Mouse (Mus musculus) Muller cell, postnatal 12 days (primary cell): ENCODE measurements around the gene Retreg1.

Experiments
- DNase-seq: peaks from one replicate; pipeline ENCODE4 v3.0.0-alpha.2; 2015; ENCODE audit errors: inconsistent ontology term

Retreg1 gene

DNA sequence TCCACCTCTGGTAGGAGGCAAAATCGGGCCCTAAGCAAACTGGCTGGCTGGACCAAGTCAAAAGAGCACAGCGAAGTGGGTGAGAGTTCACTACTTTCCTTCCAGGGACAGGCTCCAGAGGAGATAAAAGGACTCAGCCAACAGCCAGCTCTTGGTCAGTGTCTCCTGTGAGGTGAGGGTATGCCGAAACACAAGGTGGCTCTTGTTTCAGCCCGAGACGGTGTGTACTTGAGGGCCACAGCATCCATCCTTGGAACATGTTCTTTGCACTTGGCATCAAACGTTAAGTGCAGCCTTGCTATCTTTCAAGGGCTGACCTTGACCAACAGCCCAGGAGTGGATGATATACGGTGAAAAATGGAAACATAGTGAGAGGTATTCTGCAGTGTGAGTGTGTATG is 75.7 kb downstream of the Retreg1 start:
- no peak for DNase-seq

DNA sequence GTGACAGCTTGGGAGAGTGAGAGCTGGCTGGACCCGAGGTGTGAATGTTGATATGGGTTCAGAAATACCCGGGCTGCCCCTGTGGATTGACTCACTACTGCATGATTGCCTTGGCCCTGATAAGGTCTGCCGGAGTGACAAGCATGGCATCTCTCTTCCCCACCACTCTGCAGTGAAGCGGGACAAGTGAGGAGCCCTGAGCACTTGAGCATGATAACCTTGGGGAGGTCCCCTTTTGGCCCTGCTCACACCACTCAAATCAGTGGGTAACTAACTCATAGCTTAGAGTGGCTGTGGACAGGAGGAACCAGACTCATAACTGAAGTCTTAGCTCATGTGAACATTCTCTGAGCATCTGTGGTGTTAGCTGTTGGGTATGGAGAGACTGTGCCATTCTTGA is 77.0 kb downstream of the Retreg1 start:
- DNase-seq, result no peak

DNA sequence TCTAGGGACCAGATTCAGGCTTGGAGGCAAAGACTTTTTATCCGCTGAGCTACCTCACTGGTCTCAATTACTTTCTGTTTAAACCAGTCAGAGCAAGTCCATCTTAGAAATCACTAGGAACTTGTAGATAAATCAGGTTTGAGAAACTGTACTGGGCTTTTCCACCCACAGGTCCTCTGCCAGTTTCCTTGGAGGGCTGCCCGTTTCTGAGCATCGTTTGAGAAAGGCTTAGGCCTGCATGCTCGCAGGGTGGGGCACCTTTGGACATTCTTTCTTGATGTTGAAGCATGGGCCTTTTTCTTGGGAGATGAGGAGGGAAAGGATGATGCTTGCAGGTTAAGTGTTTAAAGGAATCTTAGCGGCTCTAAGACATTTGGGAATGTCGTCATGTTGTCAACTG is 77.9 kb downstream of the Retreg1 start:
- DNase-seq, result no peak

GRCm38 (mm10) chr15:25922007-25922406 is 79.0 kb downstream of the Retreg1 start:
- no peak for DNase-seq

- no peak for DNase-seq
Observed at GRCm38 (mm10) chr15:25923916-25924315, 80.9 kb downstream of the Retreg1 start.

DNA sequence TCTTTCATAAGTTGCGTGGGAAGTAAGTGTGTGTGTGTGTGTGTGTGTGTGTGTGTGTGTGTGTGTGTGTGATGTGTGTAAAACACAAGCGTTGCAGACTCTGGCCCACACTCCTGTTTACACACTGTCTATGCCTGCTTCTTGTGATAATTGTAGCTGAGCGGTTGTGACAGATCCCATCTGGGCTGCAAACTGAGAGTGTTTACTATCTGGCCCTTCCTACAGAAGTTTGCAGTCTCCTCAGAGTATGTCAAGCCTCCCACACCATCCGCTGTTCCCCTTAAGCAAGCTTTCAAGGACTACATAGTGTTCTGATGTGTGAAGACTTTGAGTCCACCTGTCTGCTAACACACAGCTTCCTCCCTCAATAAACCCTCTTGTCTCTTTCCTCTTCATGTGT is 83.2 kb downstream of the Retreg1 start:
- DNase-seq, result no peak

DNA sequence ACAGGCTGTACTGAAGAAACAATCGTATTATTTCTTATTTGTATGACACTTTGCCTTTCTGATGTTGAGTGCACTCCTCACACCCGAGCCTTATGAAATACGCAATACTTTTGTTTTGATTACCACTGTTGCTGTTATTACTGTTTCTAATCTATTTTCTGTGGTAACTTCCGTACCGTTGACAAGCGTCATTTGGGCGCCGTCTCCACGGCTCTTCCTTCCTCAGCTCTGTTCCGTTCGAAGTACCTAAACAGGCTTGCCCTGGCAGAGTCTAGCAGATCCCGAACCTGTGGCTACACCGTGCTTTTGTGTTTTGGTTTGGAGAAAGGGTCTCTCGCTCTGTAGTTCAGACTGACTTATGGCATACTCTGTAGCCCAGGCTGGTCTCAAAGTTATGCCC is 84.1 kb downstream of the Retreg1 start:
- DNase-seq, result no peak

GRCm38 (mm10) chr15:25928001-25928400 is 85.0 kb downstream of the Retreg1 start:
- no peak for DNase-seq

GRCm38 (mm10) chr15:25928831-25929230 is 85.9 kb downstream of the Retreg1 start:
- no peak for DNase-seq

DNA sequence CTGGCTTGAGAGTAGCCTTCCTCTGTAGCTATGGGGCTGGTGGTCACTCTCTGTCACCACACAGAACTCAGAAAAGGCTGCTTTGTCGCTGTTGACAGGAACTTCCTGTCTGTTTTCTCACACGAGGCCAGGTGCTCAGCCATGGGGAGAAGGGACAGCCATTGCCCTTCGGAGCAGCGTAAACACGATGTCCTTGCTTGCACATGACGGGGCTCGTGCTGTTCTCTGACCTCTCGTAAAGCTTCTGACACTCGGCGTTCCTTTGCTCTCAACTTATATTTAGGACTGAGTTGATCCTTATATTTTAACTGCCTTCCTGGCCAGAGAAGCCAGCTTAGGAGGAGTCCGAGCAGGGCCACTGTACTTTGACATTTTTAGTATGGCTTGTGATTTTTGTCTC is 86.5 kb downstream of the Retreg1 start:
- no peak for DNase-seq

- no peak for DNase-seq
Observed at GRCm38 (mm10) chr15:25929936-25930335, 87.0 kb downstream of the Retreg1 start.

DNA sequence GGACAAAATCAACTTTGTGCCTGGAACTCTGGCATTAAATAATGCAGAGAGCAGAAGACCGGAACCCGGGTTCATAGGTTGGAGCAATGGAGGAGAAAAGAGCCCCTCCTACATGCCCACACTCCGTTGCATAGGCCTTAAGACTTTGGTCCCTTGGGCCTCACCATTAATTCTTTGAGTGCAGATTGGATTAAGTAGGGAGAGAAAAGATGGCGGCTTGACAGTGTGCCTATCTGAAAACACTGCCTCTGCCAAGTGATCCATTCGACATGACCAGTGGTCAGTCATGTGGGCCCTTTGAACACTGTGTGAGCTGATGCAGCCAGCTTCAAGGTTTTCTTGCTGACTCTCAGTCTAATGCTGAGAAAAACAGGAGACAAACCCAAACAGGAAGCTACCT is 87.7 kb downstream of the Retreg1 start:
- no peak for DNase-seq

- no peak for DNase-seq
Observed at GRCm38 (mm10) chr15:25932497-25932896, 89.5 kb downstream of the Retreg1 start.

DNA sequence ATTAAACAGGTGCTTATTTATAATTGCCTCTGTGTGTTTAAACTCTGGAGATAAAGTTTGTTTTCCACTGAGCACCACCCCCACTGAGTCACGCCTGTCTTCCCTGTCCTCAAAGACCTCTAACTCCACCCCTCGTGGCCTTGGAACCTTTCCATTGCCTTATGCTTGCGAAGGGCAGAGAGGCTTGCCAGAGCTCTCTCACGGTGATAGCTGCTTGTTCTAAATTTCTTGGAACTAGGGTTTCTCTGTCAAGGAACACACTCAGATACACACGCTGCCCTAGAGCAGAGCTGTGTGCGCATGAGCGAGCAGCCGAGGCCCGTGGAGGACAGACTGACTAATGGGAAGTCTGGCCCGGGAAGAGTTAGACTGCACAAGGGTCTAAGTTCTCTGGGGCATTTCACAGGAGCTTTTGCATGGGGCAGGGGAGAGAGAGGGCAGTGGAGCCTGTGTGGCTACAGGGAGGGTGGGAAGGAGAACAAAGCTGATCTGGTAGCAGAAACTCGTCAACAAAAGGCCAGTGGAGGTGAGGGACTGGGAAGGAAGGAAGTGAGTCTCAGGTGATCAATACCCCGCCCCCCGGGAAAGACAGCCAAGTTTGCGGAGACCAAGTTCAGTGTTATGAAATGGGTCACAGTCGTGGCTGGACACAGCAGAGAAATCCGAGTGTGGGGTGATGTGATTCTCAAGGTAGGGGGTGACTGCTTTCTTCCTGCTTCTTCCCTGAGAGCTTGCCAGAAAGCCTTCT is 90.1 kb downstream of the Retreg1 start:
- DNase-seq, result peak; percentile 79

DNA sequence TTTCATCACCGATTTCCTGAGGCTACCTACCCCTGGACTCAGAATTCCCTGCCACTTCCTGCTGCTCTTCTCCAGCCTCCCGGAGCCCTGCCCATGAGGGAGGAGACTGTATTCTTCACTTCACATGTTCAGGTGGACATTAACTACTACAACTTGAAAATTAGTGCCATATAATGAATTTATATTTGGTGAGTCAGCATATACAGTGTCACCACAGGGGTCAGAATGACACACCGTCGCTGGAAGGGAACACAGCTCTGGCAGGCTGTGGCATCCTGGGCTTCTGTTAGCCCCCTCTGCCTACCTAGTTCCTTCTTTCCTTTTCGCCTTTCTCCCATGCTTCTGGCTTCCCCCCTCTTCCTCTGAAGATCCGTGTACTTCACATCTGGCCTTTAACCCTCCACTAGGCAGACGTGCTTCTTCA is 90.7 kb downstream of the Retreg1 start:
- no peak for DNase-seq

GRCm38 (mm10) chr15:25934411-25934810 is 91.4 kb downstream of the Retreg1 start:
- no peak for DNase-seq

- DNase-seq, result no peak
Observed at GRCm38 (mm10) chr15:25938496-25938895, 95.5 kb downstream of the Retreg1 start.

- peak; percentile 26 for DNase-seq
Observed at GRCm38 (mm10) chr15:25940397-25941377, 97.7 kb downstream of the Retreg1 start.

DNA sequence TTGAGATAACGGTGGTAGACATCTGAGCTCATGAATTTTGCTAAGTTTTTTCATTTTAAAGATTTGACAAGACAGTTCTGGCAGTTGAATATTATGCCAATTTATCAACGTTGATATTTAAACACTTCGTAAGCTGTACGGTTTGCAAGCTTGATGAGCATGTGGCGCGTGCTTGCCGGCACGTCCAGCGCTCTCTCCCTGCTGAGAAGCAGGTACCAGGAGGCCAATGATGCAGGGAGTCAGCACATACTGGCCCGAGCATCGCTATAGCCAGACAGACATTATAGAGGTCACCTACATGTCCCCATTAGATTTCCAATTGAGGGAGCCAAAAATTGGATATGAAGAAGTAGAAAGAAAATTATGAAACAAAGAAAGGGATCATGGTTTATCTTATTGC is 98.5 kb downstream of the Retreg1 start:
- no peak for DNase-seq

DNA sequence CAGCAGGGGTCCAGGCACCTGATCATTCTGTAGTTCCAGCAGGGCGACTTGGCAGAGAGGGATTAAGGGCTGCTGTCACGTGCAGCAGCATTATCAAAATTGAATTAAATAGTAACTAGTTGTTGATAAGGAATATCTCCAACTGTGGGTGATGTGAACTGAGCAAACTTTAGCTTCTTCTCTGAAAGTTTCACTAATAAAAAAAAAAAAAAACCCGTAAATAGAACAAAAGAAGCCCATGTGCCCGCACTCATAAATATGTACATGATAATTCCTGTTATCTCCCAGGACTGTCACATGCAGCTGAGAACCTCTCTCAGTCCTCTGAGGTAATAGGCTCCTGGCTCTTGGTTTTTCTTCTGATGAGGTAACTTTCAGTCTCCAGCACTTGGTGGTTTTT is 99.4 kb downstream of the Retreg1 start:
- no peak for DNase-seq

DNA sequence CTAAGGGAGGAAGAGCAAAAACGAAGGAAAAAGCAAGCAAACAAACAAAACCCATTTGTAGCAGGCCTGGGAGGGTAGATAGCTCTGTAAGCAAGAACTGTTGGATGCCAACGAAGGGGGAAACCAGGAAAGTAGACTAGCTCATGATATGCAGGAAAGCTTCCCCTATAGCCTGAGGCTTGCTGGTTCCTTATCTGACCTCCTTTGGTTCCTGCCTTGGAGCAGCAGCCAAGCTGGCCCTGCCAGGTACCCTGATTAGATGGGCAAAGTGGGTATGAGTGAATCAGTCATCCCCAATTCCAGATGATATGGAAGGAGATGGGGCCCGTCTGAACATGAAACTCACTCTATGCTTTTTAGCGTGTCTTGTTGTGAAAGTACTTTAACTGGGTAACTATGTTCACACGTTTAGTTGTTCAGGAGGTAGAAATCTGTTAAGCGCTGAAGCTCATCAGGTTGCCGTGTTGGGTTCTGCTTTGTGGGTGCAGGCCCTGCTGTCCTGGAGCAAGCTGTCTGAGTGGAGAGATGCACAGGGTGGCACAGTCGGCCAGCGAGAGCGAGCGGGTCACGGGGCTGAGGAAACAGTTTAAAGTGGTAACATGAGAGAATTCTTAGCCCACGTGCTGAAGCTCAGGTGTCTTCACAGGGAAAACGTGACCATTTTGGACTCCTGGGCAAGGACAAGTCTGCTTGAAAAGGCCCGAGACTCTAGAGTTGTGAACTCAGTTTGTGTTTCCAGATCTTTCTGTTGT is 100.6 kb downstream of the Retreg1 start:
- no peak for DNase-seq

DNA sequence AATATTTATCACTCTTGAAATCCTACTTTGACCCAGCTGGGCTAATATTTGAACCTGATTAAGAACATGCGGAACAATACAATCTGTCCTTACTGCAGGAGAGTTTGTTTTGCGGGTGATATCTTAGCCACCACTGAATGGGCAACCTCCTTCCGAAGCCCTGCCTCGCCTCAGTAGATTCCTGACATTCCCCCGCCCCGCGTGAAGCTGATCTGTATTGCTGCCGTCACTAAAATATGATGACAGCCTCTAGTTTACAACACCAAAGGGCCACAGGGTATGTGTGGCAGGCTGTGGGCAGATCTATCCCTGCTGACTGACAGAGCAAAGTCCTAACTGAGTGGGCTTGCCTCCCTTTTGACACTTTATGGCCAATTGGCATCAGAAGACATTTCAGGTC is 102.2 kb downstream of the Retreg1 start:
- peak; percentile 31 for DNase-seq
